ENCODE assay signal across 8 mouse cellular contexts in genomic region chr12:17032694-17033463, GRCm38 (mm10). TPM values are rescaled to one million over a fixed set of nuclear protein-coding genes. Genes with fewer than 3 reads are reported as not detected.
DNase-seq lines count a peak whose midpoint lies in the region; ATAC-seq and TF ChIP-seq lines count a peak whose summit lies in the region.

No protein-coding gene starts in this region.

- no peaks in the 10 kb centered on the region for H3K27me3 ChIP-seq in CH12.LX (replicated peaks)

- H3K4me3 ChIP-seq in CH12.LX (replicated peaks in 1 of 3; ENCODE audit: low read depth in 2 of 3, low read length in 2 of 3, poor library complexity in 1 of 3): peak overlapping the region in 2 of 3 experiments; percentile 20 to 55

- H3K36me3 ChIP-seq in CH12.LX (replicated peaks in 1 of 2; ENCODE audit: control insufficient read depth in 1 of 2, insufficient read depth in 1 of 2, low read length in 1 of 2): no peaks in the 10 kb centered on the region

- 0 out of 2 replicates have a peak, but pooled peaks have one; percentile 8 for TF ChIP-seq EP300 in CH12.LX (IDR thresholded peaks at IDR 0.05; ENCODE audit: low read length)

- H3K4me1 ChIP-seq in CH12.LX (ENCODE audit: control insufficient read depth in 1 of 2, insufficient read depth in 2 of 2): peaks cover 12 to 43% of the 10 kb centered on the region in 2 experiments

- no peaks in the 10 kb centered on the region for H3K79me2 ChIP-seq in CH12.LX (replicated peaks; ENCODE audit: control insufficient read depth, extremely low read depth, insufficient read depth, poor library complexity, severe bottlenecking)

- H3K9ac ChIP-seq in CH12.LX (ENCODE audit: insufficient read depth, low read depth): peak overlapping the region; percentile 62

- peak; percentile 70 to 90 for TF ChIP-seq CTCF in CH12.LX (conservative IDR thresholded peaks at IDR 0.05 in 1 of 2, IDR thresholded peaks at IDR 0.05 in 1 of 2; ENCODE audit: low read depth in 2 of 2, low read length in 2 of 2)

- peak overlapping the region; percentile 71 for H3K27ac ChIP-seq in CH12.LX (ENCODE audit: insufficient read depth, low read depth)

- TF ChIP-seq POLR2A in CH12.LX (IDR thresholded peaks at IDR 0.05; ENCODE audit: low read depth, low read length): no peak; the same call in 1 of the 2 replicates

- in situ Hi-C loops in CH12.LX (cut with MboI; ENCODE audit: low pct_ligation_motif_present, low pct_unique_long_range_greater_than_20kb, low sequenced_read_pairs): loop anchor here (10.0 to 25.0 kb wide), 3 partner anchors 218 to 321 kb away; partner anchors contain the start of genes E2f6 and Pdia6

- peak; percentile 45 for ATAC-seq in granulocyte monocyte progenitor cell, adult 5-6 weeks (replicated peaks; ENCODE audit: poor library complexity, severe bottlenecking)
- ATAC-seq in megakaryocyte, adult 5-6 weeks (ENCODE audit: poor library complexity, severe bottlenecking): peak; percentile 68

- dilution Hi-C loops in CH12.LX (cut with MboI; ENCODE audit: extremely low pct_ligation_motif_present, extremely low pct_unique_long_range_greater_than_20kb, low sequenced_read_pairs): no loop called here

- peak; percentile 79 for TF ChIP-seq RAD21 in CH12.LX (IDR thresholded peaks at IDR 0.05; ENCODE audit: low read depth, low read length)

- peak overlapping the region; percentile 44 for H3K4me2 ChIP-seq in CH12.LX (ENCODE audit: insufficient read depth, low read depth, poor library complexity, severe bottlenecking)

- H3K9me3 ChIP-seq in CH12.LX (replicated peaks; ENCODE audit: low read length): peaks cover 6% of the 10 kb centered on the region

- DNase-seq in CH12.LX (ENCODE audit: extremely low read depth): peak; percentile 94
- peak; percentile 53 to 86 for DNase-seq in adrenal gland, adult (ENCODE audit: inconsistent age in 2 of 2, low spot score in 1 of 2)
- DNase-seq in embryo, embryonic 10 days (ENCODE audit: low spot score): peak; percentile 92
- DNase-seq in layer of hippocampus, adult 9-11 months: peak; percentile 56
- DNase-seq in right cerebral cortex, adult 2 months (ENCODE audit: low spot score in 2 of 2): peak; percentile 89 to 92
- peak; percentile 87 for DNase-seq in urinary bladder, postnatal 25 days (ENCODE audit: low spot score)

TF ChIP-seq in CH12.LX, 34 proteins besides CTCF, POLR2A, EP300 and RAD21:
- TF ChIP-seq CHD2 (IDR thresholded peaks at IDR 0.05; ENCODE audit: low read length): no peak
- no peak for TF ChIP-seq NRF1 (IDR thresholded peaks at IDR 0.05; ENCODE audit: low read depth, low read length)
- no peak for TF ChIP-seq MAX (IDR thresholded peaks at IDR 0.05; ENCODE audit: low read length)
- no peak for TF ChIP-seq MXI1 (IDR thresholded peaks at IDR 0.05; ENCODE audit: low read depth, low read length)
- TF ChIP-seq GABPA (IDR thresholded peaks at IDR 0.05; ENCODE audit: insufficient replicate concordance, low read depth, low read length): no peak
- TF ChIP-seq JUN (IDR thresholded peaks at IDR 0.05; ENCODE audit: insufficient read depth, low read depth, low read length): no peak
- no peak; the same call in 1 of the 2 replicates for TF ChIP-seq BHLHE40 (IDR thresholded peaks at IDR 0.05; ENCODE audit: low read depth, low read length)
- TF ChIP-seq ZC3H11A (IDR thresholded peaks at IDR 0.05; ENCODE audit: low read depth, low read length): 0 out of 2 replicates have a peak, but pooled peaks have one; percentile 16
- no peak; the same call in 1 of the 2 replicates for TF ChIP-seq SIN3A (IDR thresholded peaks at IDR 0.05; ENCODE audit: low read length)
- TF ChIP-seq JUND (conservative IDR thresholded peaks at IDR 0.05; ENCODE audit: low read depth, low read length): no peak
- peak; percentile 43; the same call in 1 of the 2 replicates for TF ChIP-seq USF2 (conservative IDR thresholded peaks at IDR 0.05; ENCODE audit: low read depth, low read length)
- no peak for TF ChIP-seq MAFK (IDR thresholded peaks at IDR 0.05; ENCODE audit: insufficient replicate concordance, low read length)
- no peak for TF ChIP-seq MAZ (IDR thresholded peaks at IDR 0.05; ENCODE audit: low read depth, low read length)
- TF ChIP-seq POLR2AphosphoS2 (IDR thresholded peaks at IDR 0.05; ENCODE audit: low read depth, low read length): no peak
- no peak for TF ChIP-seq UBTF (IDR thresholded peaks at IDR 0.05; ENCODE audit: low read depth, low read length)
- no peak for TF ChIP-seq RCOR1 (conservative IDR thresholded peaks at IDR 0.05; ENCODE audit: low read depth, low read length)
- no peak for TF ChIP-seq PAX5 (IDR thresholded peaks at IDR 0.05; ENCODE audit: low read length)
- TF ChIP-seq MEF2A (IDR thresholded peaks at IDR 0.05; ENCODE audit: borderline replicate concordance, low read depth, low read length): no peak
- TF ChIP-seq ZNF384 (IDR thresholded peaks at IDR 0.05; ENCODE audit: low read depth, low read length): peak; percentile 91
- no peak for TF ChIP-seq TBP (conservative IDR thresholded peaks at IDR 0.05; ENCODE audit: low read depth, low read length)
- TF ChIP-seq E2F4 (IDR thresholded peaks at IDR 0.05; ENCODE audit: insufficient replicate concordance, low read depth, low read length): no peak
- TF ChIP-seq TCF12 (IDR thresholded peaks at IDR 0.05; ENCODE audit: low read depth, low read length): no peak
- peak; percentile 63 for TF ChIP-seq USF1 (IDR thresholded peaks at IDR 0.05; ENCODE audit: low read depth, low read length)
- no peak for TF ChIP-seq NELFE (IDR thresholded peaks at IDR 0.05; ENCODE audit: low read depth, low read length)
- no peak; the same call in 1 of the 2 replicates for TF ChIP-seq MYC (IDR thresholded peaks at IDR 0.05; ENCODE audit: low read depth, low read length)
- no peak for TF ChIP-seq HCFC1 (IDR thresholded peaks at IDR 0.05; ENCODE audit: low read depth, low read length)
- no peak for TF ChIP-seq ETS1 (conservative IDR thresholded peaks at IDR 0.05; ENCODE audit: low read depth, low read length)
- TF ChIP-seq ZKSCAN1 (IDR thresholded peaks at IDR 0.05; ENCODE audit: borderline replicate concordance, low read depth, low read length): no peak
- TF ChIP-seq IRF4 (IDR thresholded peaks at IDR 0.05; ENCODE audit: low read depth, low read length): no peak
- TF ChIP-seq CHD1 (IDR thresholded peaks at IDR 0.05; ENCODE audit: low read depth, low read length): no peak
- no peak for TF ChIP-seq ZMIZ1 (IDR thresholded peaks at IDR 0.05; ENCODE audit: low read depth, low read length)
- no peak for TF ChIP-seq KAT2A (IDR thresholded peaks at IDR 0.05; ENCODE audit: insufficient replicate concordance, low read length)
- peak; percentile 48 for TF ChIP-seq ELF1 (IDR thresholded peaks at IDR 0.05; ENCODE audit: low read depth, low read length)
- peak; percentile 86 for TF ChIP-seq SMC3 (IDR thresholded peaks at IDR 0.05; ENCODE audit: low read depth, low read length)
TF ChIP-seq in CH12.LX: peak in this region for 6.

RNA-seq across cellular contexts. Expression of gene 2410004P03Rik, which starts 21.4 kb away (rescaled TPM):
- total RNA-seq in CH12.LX (2012; rRNA removed) (not detected in 2 replicates), CH12.LX (2014; rRNA removed) (not detected in 2 replicates)
- 0.09 TPM in 1 of 2 replicates, not detected in the other for polyA plus RNA-seq in CH12.LX (2012; ENCODE audit: insufficient read length, low read depth)
- not detected in 2 replicates for total RNA-seq in granulocyte monocyte progenitor cell, adult 5-6 weeks (2014; fragmentation: Nextera tagmentation)
- 0.21 and 0.26 TPM in 2 replicates for total RNA-seq in granulocyte monocyte progenitor cell, adult 5-6 weeks (2017)
- 0.25 and 0.34 TPM in 2 replicates for total RNA-seq in megakaryocyte, adult 5-6 weeks (2015)
- 0.26 and 0.41 TPM in 2 replicates for total RNA-seq in megakaryocyte, adult 5-6 weeks (2017)

RNA-seq across cellular contexts. Expression of gene Pqlc3, which starts 32.7 kb away (rescaled TPM):
- total RNA-seq in CH12.LX (2012; rRNA removed) (6.4 and 8.9 TPM in 2 replicates), CH12.LX (2014; rRNA removed) (23.2 and 31.1 TPM in 2 replicates)
- 12.2 and 17.0 TPM in 2 replicates for polyA plus RNA-seq in CH12.LX (2012; ENCODE audit: insufficient read length, low read depth)
- 32.3 and 42.3 TPM in 2 replicates for total RNA-seq in granulocyte monocyte progenitor cell, adult 5-6 weeks (2014; fragmentation: Nextera tagmentation)
- 19.7 and 25.3 TPM in 2 replicates for total RNA-seq in granulocyte monocyte progenitor cell, adult 5-6 weeks (2017)
- total RNA-seq in megakaryocyte, adult 5-6 weeks (2015): 260 and 273 TPM in 2 replicates
- 130 and 134 TPM in 2 replicates for total RNA-seq in megakaryocyte, adult 5-6 weeks (2017)

Comparison
In these comparisons a context has a peak if more than half of its experiments do, and no peak if none do; other contexts are left out.
1. Peak in every context shown above with its lines: DNase-seq, ATAC-seq, H3K4me3 ChIP-seq and H3K27ac ChIP-seq.